Comparison of ENCODE assay signal across 8 mouse cellular contexts in genomic region chr15:59728131-59728601, GRCm38 (mm10).
DNase-seq lines count a peak whose midpoint lies in the region; ATAC-seq and TF ChIP-seq lines count a peak whose summit lies in the region.
"Had no signal": no experiment of that assay in that cellular context is flagged by ENCODE, and none has a peak within 500 bp of the region (broad histone marks: within the 10 kb centered on the region; RNA-seq: fewer than 3 reads in every experiment).

No protein-coding gene starts in this region.

- peak; percentile 64 for ATAC-seq in Patski
- ATAC-seq in lung, embryonic 16.5 days (ENCODE audit: low read depth): peak; percentile 52

- H3K4me1 ChIP-seq in lung, embryonic 16.5 days (replicated peaks; ENCODE audit: control insufficient read depth, insufficient read depth, low read length): no peaks in the 10 kb centered on the region
- H3K4me1 ChIP-seq: neural tube, embryonic 12.5 days had no signal

- H3ac ChIP-seq in C2C12 (ENCODE audit: control insufficient read depth, insufficient read length, low read depth): peak overlapping the region; percentile 21

- no peak overlapping the region for H3K9ac ChIP-seq in lung, embryonic 16.5 days (ENCODE audit: low read length)
- H3K9ac ChIP-seq: neural tube, embryonic 12.5 days had no signal

- H3K27ac ChIP-seq in lung, embryonic 16.5 days (ENCODE audit: low read length): peak overlapping the region; percentile 73
- H3K27ac ChIP-seq: neural tube, embryonic 12.5 days had no signal

- CTCF ChIA-PET in Patski (lab: Charles Lee): interaction anchor here (0.9 to 1.1 kb wide), 2 partner anchors 9 to 17 kb away, joined by 3 read pairs; no protein-coding TSS in a partner anchor

- H3K27me3 ChIP-seq in C2C12 (ENCODE audit: control insufficient read depth, insufficient read depth, insufficient read length) (no peaks in the 10 kb centered on the region), Patski (no peaks in the 10 kb centered on the region)
- H3K27me3 ChIP-seq in lung, embryonic 16.5 days (ENCODE audit: control insufficient read depth, insufficient read depth, low read depth, low read length): no peaks in the 10 kb centered on the region
- H3K27me3 ChIP-seq: neural tube, embryonic 12.5 days had no signal

- no peaks in the 10 kb centered on the region for H3K79me2 ChIP-seq in C2C12 (ENCODE audit: control insufficient read depth, insufficient read depth)

- H3K36me3 ChIP-seq in C2C12 (ENCODE audit: control insufficient read depth, insufficient read depth): no peaks in the 10 kb centered on the region
- no peaks in the 10 kb centered on the region for H3K36me3 ChIP-seq in lung, embryonic 16.5 days (ENCODE audit: control insufficient read depth, insufficient read depth, low read length)
- H3K36me3 ChIP-seq: neural tube, embryonic 12.5 days had no signal

- POLR2A ChIA-PET in Patski (lab: Charles Lee): interaction anchor here (0.6 to 1.5 kb wide), 2 partner anchors 14 to 18 kb away, joined by 3 to 5 read pairs; no protein-coding TSS in a partner anchor

- H3K4me3 ChIP-seq in C2C12 (ENCODE audit: insufficient read depth, poor library complexity, severe bottlenecking): no peak overlapping the region
- H3K4me3 ChIP-seq in lung, embryonic 16.5 days (ENCODE audit: low read length): no peak overlapping the region
- H3K4me3 ChIP-seq: neural tube, embryonic 12.5 days had no signal

- peak; percentile 65 for DNase-seq in Patski (ENCODE audit: low read depth, low spot score)
- peak; percentile 20 to 57 for DNase-seq in frontal cortex, postnatal 14 days (ENCODE audit: low spot score in 2 of 2)
- peak; percentile 31 for DNase-seq in kidney, adult 9 months
- peak; percentile 65 for DNase-seq in telencephalon, adult 2 months (ENCODE audit: low read depth, low spot score)
- no peak for DNase-seq in cerebellum, adult 18-20 months

- no peak overlapping the region for H3K4me2 ChIP-seq in lung, embryonic 16.5 days (ENCODE audit: low read depth, low read length)
- H3K4me2 ChIP-seq: neural tube, embryonic 12.5 days had no signal

- in situ Hi-C loops in Patski (cut with MboI; ENCODE audit: low pct_unique_long_range_greater_than_20kb): no loop called here

- no peaks in the 10 kb centered on the region for H3K9me3 ChIP-seq in lung, embryonic 16.5 days (ENCODE audit: control insufficient read depth, low read length)
- H3K9me3 ChIP-seq: neural tube, embryonic 12.5 days had no signal

- TF ChIP-seq CTCF in C2C12 (IDR thresholded peaks at IDR 0.05; ENCODE audit: control insufficient read depth, insufficient read depth, insufficient read length): no peak
- TF ChIP-seq CTCF in Patski (IDR thresholded peaks at IDR 0.05): no peak

- no peaks in the 10 kb centered on the region for H3K79me3 ChIP-seq in C2C12 (ENCODE audit: low read depth)

- 65% methylated on average over 8 of the region's 8 CpGs for WGBS in lung, embryonic 16.5 days

TF ChIP-seq in C2C12, 6 proteins besides CTCF, POLR2A, EP300 and RAD21:
- peak; percentile 79 for TF ChIP-seq CEBPB (IDR thresholded peaks at IDR 0.05; ENCODE audit: low read depth)
- TF ChIP-seq MYOD1 (IDR thresholded peaks at IDR 0.05; ENCODE audit: control insufficient read depth, insufficient read length, low read depth): peak; percentile 48
- peak; percentile 79 for TF ChIP-seq FOSL1 (IDR thresholded peaks at IDR 0.05; ENCODE audit: insufficient read depth, low read length, poor library complexity, severe bottlenecking)
- TF ChIP-seq MAX (IDR thresholded peaks at IDR 0.05): peak; percentile 95
- TF ChIP-seq USF1 (IDR thresholded peaks at IDR 0.05; ENCODE audit: low read depth): peak; percentile 83
- TF ChIP-seq MYOG (IDR thresholded peaks at IDR 0.05; ENCODE audit: control insufficient read depth, extremely low read depth, insufficient read length): no peak

Comparison
In these comparisons a context has a peak if more than half of its experiments do, and no peak if none do; other contexts are left out.
1. DNase-seq: peak in Patski (single experiment), frontal cortex, postnatal 14 days (2 of 2), kidney, adult 9 months (single experiment) and telencephalon, adult 2 months (single experiment); none in cerebellum, adult 18-20 months (0 of 2).